Mouse (Mus musculus) c-Kit-positive CD71-positive TER-119-negative erythroid progenitor cells, embryonic 14.5 days (primary cell): ENCODE data around the gene Asic2.

Experiments
- DNase-seq: peaks from one replicate; pipeline ENCODE4 v3.0.0-alpha.2; 2013; ENCODE audit warnings: low read depth

The Asic2 gene

DNA sequence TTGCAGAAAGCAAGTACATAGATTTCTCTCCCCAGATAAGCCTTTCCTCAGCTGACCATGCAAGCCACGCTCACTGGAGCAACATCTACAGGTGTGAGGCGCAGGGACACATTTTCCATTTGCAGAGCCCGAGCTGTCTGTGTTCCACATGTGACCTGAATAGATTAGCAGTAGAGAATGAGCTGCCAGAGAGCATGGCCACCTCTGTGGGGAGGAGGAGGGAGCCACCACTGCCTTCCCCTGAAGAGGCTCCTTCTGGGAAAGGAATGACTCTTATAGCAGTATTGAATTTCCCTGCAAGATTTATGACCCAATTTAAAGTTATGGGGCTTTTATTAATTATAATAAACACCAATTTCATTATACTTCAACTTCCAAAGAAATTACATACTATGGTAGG, 230.5 kb downstream of the Asic2 start:
- DNase-seq: no peak

DNA sequence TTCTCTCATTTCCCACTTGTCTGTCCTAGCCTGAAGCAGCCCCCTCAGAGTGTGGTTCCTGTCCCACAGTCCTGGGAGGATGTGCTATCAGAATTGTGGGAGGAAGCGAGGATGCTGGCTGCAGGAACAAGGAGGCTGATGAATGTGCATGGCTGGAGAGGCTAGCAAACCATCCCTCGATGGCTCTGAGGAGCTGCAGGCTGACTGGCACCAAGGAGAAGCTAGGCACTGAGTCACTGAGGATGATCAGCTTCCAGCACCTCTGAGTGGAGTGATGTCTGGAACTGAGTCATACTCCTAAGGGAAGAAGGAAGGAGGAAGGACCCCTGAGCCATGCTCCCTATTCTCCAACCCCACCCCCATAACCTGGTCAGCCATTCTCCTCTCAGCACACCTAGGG, 246.2 kb downstream of the Asic2 start:
- no peak for DNase-seq

DNA sequence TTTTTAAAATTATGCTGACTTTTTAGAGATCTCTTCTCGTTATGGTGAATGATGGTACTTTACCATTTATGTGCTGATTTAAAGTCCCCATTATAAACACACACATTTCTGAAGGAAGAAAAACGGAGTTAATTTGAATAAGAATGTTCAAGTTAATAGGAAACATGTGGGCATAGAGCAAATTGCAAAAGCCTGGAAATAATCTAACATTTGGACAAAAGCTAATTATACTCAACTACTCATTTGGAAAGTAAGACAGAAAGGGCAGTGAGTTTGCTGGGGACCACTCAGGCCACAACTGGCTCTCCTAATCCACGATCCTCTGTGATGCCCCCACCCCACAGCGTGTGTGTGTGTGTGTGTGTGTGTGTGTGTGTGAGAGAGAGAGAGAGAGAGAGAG, 253.5 kb downstream of the Asic2 start:
- no peak for DNase-seq

DNA sequence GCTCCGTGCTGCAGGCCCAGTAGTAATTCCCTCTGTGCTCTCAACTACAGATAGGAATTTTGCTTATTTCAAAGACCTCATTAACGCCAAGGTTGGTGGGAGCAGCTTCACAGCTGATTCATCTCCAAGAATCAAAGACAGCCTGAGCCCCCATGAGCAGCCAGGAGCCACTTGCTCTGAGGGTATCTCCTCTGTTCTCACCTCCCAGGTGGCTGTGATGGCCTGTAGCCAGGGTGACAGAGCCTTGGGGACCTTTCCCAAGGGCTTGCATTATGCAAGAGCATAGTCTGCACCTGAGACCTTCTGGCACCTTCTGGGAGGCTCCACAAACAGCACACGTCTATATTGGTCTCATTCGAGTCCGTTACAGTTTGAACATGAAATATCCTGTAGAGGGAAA, 261.3 kb downstream of the Asic2 start:
- no peak for DNase-seq

DNA sequence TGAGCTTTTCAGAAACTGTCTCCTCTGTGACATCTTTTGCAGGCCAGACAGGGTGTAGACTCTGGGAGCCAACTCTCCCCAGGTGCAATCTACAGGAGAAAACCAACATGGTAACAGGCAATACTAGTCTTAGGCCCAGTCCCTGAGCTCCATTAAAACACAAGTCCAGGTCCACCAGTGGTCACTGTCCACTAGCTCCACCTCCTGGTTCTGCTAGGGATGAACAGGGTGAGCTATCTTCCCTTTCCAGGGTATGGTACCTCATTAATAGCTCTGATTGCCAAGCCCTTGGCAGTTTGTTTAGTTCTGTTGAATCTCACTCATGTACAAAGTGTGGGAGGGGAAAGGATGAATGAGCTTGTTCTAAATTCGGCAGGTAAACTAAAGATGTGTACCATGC, 270.2 kb downstream of the Asic2 start:
- no peak for DNase-seq

DNA sequence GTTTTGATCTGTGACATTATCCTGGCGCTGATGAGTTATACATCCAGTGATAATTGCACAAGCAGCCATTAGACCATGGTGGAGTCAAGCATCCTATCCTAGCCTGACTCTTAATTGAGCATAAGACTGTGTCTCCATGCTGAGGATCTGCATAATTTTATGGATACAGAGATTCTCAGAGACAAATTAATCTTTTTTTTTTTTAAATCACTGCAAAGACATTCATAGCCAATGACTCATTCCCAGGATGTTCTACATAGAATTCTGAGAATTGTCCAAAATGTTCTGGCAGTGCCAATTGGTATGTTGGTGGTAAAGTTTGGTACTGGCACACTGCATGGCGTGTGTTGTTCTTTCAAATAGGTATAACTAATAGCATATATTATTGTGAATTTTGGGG, 272.8 kb downstream of the Asic2 start:
- no peak for DNase-seq

DNA sequence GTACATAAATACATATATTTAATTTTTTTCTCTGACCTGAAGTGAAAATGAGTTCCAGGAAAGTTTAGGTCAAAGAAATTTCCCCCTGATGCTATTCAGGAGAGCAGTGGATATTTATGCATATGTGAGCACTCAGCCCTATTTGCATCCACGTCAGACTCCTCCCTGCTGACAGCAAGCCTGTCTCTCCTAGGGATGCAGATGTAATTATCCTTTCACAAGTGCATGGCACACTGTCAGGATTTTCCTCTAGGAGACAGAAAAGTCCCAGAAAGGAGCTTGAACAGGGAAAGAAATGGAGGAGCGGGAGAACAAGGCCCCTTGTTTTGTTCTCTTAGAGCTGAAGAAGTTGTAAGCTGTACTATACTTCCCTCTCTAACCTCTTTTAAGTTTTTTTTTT, 287.7 kb downstream of the Asic2 start:
- no peak for DNase-seq

DNA sequence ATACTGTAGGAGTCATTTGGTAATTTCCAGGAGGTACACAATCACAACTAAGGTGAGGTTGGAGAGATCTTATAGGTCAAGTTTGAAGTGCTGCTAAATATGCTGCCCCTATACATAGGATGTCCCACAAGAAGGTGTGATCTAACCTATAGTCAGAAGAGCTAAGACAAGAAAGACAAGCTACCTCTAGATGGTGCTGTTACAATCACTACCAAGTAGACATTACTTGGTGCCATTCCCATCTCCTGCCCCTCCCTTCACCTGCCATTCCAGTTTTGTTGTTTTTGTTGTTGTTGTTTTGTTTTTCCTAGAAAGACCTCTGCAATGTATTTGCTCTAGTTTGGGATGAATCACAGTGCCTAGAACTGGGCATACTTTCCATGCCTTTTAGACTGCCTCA, 296.5 kb downstream of the Asic2 start:
- no peak for DNase-seq

DNA sequence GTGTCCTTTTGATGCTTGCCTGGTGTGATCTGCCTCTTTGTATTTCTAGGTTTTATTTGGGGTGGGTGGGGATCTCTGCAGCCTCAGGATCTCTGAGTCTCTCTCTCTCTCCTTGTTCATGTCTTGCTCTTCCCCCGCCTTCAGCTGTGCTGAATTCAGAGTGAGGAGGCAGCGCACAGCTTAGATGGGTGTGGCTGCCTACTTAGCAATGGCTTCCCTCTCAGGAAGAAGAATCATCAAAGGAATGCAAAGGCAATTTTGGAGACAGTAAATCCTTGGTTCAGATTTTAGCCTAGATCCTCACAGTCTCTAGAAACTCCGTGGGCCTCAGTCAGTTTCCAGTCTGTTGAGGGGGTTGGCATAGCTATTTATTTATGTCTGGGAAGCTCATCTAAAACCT, 297.8 kb downstream of the Asic2 start:
- no peak for DNase-seq

DNA sequence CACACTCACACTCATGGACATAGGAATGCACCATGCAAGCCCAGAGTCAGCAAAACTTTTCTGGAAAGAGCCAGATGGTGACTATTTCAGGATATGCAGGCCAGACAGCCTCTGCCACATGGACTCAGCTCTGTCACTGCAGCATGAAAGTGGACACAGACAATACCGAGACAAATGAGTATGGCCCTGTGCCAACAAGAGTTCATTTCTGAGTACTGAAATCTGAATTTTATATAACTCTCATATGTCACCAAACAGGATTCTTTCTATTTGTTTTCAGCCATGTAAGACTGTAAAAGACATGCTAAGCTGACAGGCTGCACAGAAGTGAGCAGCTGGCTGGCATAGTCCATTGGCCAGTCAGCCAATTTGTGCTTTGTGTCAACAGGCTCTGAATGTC, 309.4 kb downstream of the Asic2 start:
- no peak for DNase-seq

DNA sequence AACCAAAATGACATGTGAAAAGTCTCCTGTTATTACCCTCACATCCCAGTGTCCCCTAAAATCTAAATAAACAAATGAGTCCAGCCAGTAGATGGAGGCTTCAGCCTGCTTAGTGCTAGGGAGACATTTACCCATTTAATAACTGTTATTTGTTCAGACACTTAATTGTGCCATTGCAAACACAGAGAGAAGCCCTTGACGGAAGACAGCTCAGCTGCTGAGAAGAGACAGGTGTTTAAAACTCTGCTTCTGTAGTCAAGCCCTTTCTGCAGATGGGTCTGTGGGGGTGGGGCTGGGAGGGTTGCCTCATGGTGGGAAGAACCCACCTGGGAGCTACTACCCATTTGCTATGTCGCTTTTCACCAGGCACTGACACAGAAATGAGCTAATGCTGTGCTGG, 311.1 kb downstream of the Asic2 start:
- no peak for DNase-seq

DNA sequence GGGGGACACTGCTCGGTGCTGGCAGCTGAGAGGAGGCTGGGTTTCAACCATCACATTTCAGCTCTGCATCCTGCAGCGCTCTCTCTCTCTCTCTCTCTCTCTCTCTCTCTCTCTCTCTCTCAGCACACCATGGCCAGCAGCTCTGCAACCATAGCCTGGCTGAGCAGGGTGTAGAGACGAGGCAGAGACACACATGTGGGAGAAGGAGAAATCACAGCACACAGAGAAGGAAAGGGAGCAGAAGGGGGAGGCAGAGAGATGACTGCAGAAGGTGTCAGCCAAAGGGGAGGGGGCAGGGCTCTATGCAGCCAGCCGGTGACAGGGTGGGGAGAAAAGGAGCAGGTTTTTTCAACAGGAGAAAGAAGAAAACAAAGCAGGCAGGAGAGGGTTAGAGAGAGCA, 320.4 kb downstream of the Asic2 start:
- no peak for DNase-seq

DNA sequence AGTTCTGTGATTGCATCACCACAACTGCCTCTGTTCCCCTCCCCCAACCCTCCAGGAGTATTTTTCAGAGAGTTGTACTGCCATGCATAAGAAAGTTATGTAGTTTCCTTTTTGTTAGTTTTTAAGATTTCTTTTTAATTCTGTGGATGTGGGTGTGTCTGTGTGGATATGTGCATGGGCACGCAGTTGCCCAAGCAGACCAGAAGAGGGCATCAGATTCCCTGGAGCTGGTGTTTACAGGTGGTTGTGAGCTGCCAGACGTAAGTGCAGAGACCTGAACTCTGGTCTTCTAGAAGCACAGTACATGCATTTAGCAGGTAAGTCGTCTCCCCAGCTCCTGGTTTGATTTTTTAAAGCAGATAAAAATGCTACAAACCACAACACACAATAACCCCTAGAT, 322.7 kb downstream of the Asic2 start:
- no peak for DNase-seq

DNA sequence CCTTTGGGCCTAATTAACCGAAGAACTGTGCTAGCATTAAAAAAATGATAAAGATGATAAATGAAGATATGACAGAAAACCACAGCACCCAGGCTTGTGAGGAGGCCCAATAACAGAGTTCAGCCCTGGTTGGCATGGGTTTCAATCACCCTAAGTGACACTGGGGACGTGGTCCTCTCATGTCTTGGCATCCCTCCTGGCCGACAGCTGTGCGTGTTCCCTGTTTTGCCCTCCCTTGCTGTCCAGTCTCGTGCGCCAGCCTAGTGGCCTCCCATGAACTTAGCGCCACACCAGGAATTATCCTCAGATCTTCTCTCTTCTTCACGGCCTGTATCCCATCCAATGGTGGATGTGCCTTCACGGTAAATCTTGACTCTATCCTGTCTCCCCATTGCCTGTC, 331.9 kb downstream of the Asic2 start:
- no peak for DNase-seq

DNA sequence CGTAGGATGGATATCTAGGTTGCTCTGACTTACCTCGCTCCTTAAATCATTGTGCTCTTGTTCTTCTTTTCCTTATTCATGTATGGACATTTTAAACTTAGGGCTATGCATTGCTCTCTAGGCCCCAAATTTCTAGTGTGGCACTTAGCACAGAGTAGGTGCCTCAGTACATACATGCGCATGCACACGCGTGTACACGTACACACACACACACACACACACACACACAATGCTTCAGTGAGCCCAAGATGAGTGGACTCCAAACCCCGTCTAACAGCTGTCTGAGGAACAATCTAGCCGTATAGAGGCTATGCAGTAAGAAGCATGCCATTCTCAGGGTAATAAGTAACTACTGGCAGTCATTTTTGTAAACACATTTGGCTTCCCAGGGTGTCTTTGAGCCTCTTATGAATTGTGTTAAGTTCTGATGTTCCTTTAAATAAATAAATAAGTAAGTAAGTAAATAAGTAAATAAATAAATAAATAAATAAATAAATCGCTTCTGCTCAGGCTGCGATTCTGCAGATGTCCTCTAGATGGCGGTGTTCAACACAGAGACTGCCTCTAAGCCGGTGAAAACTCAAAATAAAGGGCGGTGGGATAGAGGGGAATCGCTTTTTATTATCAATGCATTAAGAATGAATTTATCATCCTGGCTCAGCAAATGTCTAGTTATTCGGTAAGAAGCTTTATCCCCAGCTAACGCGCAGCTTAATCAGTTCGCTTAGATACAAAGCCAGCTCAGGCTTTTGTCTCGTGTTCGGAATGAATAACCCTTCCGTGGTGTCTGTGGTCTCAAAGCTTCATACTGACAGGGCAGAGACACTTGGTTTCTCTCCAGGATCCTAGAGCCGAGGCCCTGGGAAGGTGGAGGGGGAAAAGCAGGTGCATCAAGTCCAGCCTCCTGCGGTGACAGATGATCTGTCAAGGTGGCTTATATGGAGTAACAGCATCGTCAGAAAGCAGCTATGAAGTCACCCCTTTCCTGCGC, 333.6 kb downstream of the Asic2 start:
- DNase-seq: peak; percentile 9

DNA sequence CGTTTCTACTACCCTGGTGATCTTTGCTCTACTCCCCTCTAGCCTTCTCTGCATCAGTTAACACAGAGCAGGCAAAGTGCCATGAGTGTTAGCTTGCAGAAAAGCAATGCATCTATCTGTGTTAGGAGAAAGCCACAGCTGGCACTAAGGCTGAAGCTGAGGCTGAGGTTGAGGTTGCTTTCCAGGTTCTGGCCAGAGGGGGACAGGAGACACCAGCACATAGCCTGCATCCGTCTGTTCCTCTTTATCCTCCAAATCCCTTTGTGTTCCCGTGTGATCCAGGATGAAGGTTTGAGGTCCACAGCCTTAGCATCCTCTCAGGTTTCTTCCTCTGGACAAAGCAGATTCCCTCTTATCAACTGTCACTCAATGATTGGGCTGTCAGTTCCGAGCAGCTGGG, 343.1 kb downstream of the Asic2 start:
- no peak for DNase-seq

DNA sequence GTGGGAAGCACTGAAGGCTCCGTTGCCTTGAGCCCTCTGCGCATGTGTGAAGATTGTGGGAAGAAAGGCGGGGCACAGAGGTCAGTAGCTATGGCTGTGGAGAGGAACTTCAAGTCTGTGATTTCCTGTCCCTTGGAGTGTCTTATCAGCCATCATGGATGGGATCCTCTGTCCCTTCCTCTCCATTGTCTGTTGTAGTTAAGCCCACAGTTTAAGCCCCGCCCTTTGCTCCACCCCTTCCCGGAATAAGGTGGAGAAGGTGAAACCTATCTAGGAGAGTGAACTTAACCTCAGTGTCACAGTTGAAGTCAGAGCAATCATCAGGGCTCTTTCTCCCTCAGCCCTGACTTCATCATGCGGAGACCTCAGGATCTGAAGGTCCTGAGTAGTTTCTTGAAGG, 347.7 kb downstream of the Asic2 start:
- DNase-seq: no peak

DNA sequence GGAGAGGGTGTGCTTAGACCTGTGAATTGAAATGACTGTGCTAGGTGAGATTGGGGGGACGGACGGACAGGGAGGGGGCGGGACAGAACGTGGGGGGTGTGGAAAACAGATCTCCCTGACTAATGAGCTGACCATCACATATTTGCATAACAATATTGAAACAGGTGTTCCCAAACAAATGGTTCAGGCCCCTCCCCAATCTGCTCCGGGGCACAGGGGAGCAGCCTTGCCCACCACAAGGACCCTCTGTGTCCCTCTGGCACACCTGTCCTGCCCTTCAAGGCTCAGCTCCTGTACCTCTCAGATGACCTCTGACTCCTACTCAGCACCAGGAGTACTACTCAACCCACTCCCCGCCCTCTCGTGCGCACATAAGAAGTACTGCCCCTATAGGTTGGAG, 351.8 kb downstream of the Asic2 start:
- no peak for DNase-seq

DNA sequence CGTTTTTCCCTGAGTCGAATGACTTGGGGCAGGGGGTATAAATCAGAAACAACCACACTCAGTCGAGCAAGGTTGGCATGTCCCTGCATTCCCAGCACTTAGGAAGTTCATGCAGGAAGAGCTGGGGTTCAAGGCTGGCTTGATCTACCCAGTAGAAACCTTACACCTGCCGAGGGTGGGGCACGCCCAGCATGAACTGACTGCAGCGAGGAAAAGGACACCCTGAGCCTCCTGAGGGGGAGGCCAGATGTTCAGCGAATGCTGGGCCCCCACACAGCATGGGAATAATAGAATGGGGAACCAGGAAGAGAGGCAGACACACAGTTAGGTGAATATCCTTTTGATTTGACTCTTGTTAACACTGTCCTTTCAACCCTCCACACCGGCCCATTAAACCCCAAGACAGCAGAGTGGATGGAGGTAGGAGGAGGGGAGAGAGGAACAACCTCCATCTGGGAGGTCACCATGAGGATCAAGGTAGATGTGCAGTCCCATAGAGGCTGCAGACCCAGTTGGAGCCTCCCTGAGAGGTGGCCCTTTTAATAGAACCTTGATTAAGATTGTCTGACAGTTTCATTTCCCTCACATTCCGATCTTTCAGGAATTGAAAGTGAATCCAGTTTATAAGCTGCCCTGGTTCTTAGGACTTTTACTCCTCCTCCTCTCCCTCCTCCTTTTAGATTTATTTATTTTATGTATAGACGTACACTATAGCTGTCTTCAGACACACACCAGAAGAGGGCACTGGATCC, 354.2 kb downstream of the Asic2 start:
- DNase-seq: no peak

DNA sequence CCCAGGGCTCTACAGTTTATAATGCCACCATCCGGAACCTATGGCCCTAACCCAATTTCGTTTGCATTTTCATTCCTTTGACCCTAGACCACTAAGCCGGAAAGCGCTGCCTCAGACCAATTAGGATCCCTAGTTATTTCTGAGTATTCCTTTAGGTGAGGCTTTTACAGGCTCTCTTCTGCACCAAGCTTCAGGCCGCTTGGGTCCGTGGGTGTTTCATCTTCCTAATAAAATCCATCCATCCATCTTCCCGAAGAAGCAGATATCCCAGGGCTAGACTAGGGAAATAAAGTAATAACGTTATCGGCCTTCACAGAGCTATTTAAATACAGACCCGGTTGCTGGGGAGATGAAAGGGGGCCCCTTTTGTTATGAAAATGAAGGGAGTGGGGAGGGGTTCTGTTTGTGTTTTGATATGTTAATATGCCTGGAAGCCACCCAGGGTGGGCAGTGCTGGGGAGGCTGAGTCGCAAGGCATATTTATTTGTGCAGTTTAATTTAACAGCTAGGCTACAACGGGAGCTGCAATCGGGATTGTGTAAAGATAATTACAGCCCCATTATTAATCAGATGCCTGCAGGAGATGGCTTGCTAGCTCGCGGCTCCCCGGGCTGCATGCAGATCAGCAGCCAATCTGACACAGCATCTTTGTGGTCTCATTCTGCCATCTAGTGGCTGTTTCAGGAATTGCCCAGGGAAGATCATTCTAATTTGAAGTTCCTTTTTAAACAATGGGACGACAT, 355.3 kb downstream of the Asic2 start:
- peak; percentile 40 for DNase-seq

DNA sequence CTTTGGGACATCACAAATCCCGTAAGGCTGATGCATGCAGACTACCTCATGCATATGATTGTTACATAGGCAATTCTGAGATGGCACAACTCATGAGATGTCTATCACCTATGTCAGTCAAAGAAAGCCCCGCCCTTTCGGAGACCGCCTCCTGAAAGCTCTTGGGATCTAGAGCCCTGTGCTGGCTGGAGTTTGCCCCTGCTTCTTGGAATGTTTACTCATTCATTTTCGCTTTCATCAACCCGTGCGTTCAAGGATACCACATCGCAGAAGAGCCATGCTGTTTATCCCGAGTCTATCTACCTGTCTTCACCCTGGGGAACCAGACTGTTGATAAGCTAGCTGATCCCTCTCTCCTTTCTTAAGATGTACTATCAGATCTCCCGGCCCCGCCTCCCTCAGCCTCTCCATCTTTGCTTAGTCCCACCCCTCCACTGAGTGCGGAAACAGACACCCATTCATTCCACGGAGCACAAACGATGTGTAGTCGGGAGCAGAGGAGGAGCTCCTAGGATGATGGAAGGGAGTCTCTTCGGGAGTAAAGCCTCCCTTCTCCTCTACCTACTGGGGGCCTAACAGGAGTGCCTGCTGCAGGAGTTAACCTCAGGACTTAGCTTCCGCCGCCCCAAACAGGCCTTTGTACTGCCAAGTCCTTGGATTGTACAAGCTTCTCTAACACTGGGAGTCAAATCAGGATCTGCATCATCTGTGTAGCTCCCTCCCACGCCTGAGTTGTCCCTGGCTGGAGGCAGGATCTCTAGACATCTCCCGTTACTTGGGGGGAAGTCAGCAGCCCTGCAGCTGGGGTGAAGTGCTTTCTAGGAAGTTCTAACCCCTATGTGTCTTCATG, 356.1 kb downstream of the Asic2 start:
- no peak for DNase-seq

DNA sequence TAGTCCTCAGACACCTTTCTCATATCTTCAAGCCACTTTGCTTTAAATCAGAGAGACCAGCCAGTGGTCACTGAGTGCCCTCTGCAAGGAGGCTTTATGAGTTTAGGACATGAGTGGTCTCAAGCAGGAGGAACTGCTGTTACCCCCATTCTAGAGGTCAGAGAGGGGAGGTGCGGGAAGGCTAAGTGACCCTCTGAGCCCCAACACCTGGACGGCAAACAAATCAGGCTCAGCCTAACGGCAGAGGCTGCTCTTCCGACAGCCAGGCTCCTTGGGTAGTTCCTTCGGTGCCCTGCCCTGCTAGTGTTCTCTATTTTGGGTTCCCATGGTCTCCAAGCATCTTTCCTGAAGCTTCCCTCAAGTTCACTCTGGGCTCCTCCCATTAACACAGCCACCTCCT, 357.8 kb downstream of the Asic2 start:
- no peak for DNase-seq
